Mouse (Mus musculus) intestine, embryonic 16.5 days (tissue): ENCODE data around the gene Celsr1. TPM values are rescaled to one million over a fixed set of nuclear protein-coding genes. Genes with fewer than 3 reads are reported as not detected.
A peak's percentile ranks its signal among the peaks of the same experiment; 100 is the strongest.

Experiments
- ATAC-seq: fragments of 200-750 bp; cut with Nextera tagmentation; 2 replicates; pipeline ENCODE4 v1.8.0; 2017; ENCODE audit warnings: moderate TSS enrichment, moderate library complexity
- H3K27ac ChIP-seq: fragments of 300-500 bp; sonication (generic); 2 replicates; pipeline ENCODE4 v1.5.1; 2014; ENCODE audit warnings: mild to moderate bottlenecking, low read length
- H3K27me3 ChIP-seq: fragments of 300-500 bp; sonication (generic); replicated peaks from 2 replicates; pipeline ENCODE4 v1.6.1; 2014; ENCODE audit warnings: low read length, control low read depth, mixed read lengths; ENCODE audit not compliant: control insufficient read depth, insufficient read depth
- H3K36me3 ChIP-seq: fragments of 300-500 bp; sonication (generic); 2 replicates; pipeline ENCODE4 v1.6.1; 2014; ENCODE audit warnings: low read length, control low read depth; ENCODE audit not compliant: control insufficient read depth, insufficient read depth
- H3K4me1 ChIP-seq: fragments of 300-500 bp; sonication (generic); 2 replicates; pipeline ENCODE4 v1.6.1; 2014; ENCODE audit warnings: low read length, control low read depth, mixed read lengths; ENCODE audit not compliant: control insufficient read depth, insufficient read depth
- H3K4me2 ChIP-seq: fragments of 300-500 bp; sonication (generic); 2 replicates; pipeline ENCODE4 v1.6.1; 2014; ENCODE audit warnings: low read depth, low read length, control low read depth
- H3K4me3 ChIP-seq: fragments of 300-500 bp; sonication (generic); 2 replicates; pipeline ENCODE4 v1.5.1; 2014; ENCODE audit warnings: mild to moderate bottlenecking, low read length
- H3K9ac ChIP-seq: fragments of 300-500 bp; sonication (generic); 2 replicates; pipeline ENCODE4 v1.6.1; 2014; ENCODE audit warnings: low read depth, low read length
- H3K9me3 ChIP-seq: fragments of 300-500 bp; sonication (generic); 2 replicates; pipeline ENCODE4 v1.6.1; 2016; ENCODE audit warnings: low read length, control low read depth; ENCODE audit not compliant: control insufficient read depth
- WGBS: fragments of 180-500 bp; shearing (Covaris S2); extraction: QIAGEN DNeasy Blood & Tissue Kit; methylation state at CpG from one replicate; pipeline ENCODE4 v1.1.7; 2014; 5-methylcytosine and 5-hydroxymethylcytosine counted together
- polyA plus RNA-seq: library from polyadenylated mRNA; unstranded; fragments of >200 nt; fragmentation: Nextera tagmentation; extraction: Ambion mirVana; gene quantifications from 2 replicates; pipeline ENCODE4 v1.2.1, GENCODE M21; 2015

Gene Celsr1
- polyA plus RNA-seq, 1 experiment from 2014 or later: 0.51 TPM

DNA sequence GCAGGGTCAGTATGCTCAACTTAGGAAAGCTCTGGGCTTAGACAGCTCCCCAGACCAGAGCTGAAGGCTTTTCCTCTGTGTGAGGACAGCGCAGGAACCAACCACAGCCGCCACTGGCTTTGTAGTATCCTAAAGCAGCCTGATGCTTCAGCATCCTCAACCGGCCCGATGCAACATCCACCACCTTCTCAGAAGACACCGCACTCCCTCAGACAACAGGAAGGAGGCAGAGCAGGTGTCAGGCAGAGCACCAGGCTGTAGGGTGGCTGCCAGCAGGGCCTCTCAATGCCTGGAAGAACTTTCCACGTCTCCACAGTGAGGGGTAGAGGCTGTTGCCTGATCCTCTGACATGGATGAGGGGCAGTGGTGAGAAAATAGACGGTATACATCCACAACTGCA, 50.4 kb downstream of the Celsr1 start:
- no peak overlapping the region for H3K9ac ChIP-seq
- WGBS: 85% methylated on average over 7 of the region's 7 CpGs
- no peaks in the 10 kb centered on the region for H3K27me3 ChIP-seq

DNA sequence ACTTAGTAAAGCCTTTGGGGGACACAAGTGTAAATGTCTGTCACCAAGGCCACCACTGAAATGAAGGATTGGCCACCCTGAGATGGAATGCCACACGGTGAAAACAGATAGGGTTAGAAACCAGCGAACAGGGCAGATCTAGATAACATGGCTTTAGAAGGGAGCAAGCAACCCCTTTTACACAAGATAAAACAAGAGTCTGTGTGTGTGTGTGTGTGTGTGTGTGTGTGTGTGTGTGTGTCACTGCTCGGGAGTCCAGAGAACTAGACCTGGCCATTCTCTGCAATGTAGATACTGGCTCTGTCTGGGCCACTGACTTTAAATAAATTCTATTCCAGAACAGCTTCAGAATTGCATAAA, 51.2 kb downstream of the Celsr1 start:
- Histone ChIP-seq H3K4me2 (no peak overlapping the region), H3K4me3 (no peak overlapping the region), H3K27ac (no peak overlapping the region), H3K36me3 (no peaks in the 10 kb centered on the region), H3K9me3 (no peaks in the 10 kb centered on the region), H3K9ac (no peak overlapping the region), H3K4me1 (no peaks in the 10 kb centered on the region), H3K27me3 (no peaks in the 10 kb centered on the region)
- WGBS: 67% methylated on average over 3 of the region's 3 CpGs
- ATAC-seq: no peak

More for the DNA sequence above, 50.4 kb downstream of the Celsr1 start:
- Histone ChIP-seq H3K4me3 (no peak overlapping the region), H3K4me1 (no peaks in the 10 kb centered on the region), H3K27ac (no peak overlapping the region), H3K4me2 (no peak overlapping the region), H3K36me3 (no peaks in the 10 kb centered on the region), H3K9me3 (no peaks in the 10 kb centered on the region)
- ATAC-seq: no peak

GRCm38 (mm10) chr15:85981768-85982415, 51.7 kb downstream of the Celsr1 start:
- no peaks in the 10 kb centered on the region for H3K36me3 ChIP-seq
- no peaks in the 10 kb centered on the region for H3K4me1 ChIP-seq
- WGBS: 43% methylated on average over 11 of the region's 11 CpGs
- H3K4me2 ChIP-seq: no peak overlapping the region
- H3K27ac ChIP-seq: no peak overlapping the region
- 0 out of 2 replicates have a peak, but pooled peaks have one; percentile 33 for ATAC-seq
- H3K27me3 ChIP-seq: no peaks in the 10 kb centered on the region
- no peaks in the 10 kb centered on the region for H3K9me3 ChIP-seq
- no peak overlapping the region for H3K9ac ChIP-seq
- H3K4me3 ChIP-seq: no peak overlapping the region

GRCm38 (mm10) chr15:85977086-85977485, 56.5 kb downstream of the Celsr1 start:
- Histone ChIP-seq H3K36me3 (no peaks in the 10 kb centered on the region), H3K27ac (no peak overlapping the region), H3K4me3 (no peak overlapping the region), H3K4me2 (no peak overlapping the region), H3K9me3 (no peaks in the 10 kb centered on the region), H3K4me1 (peaks cover 7% of the 10 kb centered on the region; the same call in 1 of the 2 replicates), H3K27me3 (0 out of 2 replicates have a peak, but pooled peaks cover 2% of the 10 kb centered on the region), H3K9ac (no peak overlapping the region)
- WGBS: 78% methylated on average over 9 of the region's 9 CpGs
- no peak for ATAC-seq

DNA sequence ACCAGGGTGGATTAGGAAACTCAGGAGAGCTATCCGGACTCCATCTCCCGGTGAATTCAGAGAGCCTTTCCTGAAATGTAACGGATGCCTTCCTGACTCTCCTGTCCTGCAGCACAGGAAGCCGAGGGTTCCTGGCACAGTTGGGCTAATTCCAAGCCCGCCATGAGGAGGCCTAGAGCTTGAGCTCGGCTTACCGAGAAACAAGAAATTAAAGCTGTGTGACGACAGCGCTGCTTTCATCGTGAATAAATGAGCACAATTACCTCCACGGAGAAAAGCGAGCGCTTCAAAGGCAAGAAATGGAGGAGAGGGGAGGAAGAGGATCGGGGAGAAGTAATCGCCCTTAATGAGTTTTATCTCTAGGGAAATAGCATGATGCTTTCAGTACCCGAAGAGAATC, 57.8 kb downstream of the Celsr1 start:
- Histone ChIP-seq H3K27ac (no peak overlapping the region), H3K9ac (no peak overlapping the region), H3K36me3 (no peaks in the 10 kb centered on the region), H3K4me3 (no peak overlapping the region), H3K4me1 (peaks cover 7% of the 10 kb centered on the region; the same call in 1 of the 2 replicates), H3K9me3 (no peaks in the 10 kb centered on the region), H3K27me3 (0 out of 2 replicates have a peak, but pooled peaks cover 2% of the 10 kb centered on the region), H3K4me2 (no peak overlapping the region)
- 63% methylated on average over 16 of the region's 16 CpGs for WGBS
- no peak for ATAC-seq

DNA sequence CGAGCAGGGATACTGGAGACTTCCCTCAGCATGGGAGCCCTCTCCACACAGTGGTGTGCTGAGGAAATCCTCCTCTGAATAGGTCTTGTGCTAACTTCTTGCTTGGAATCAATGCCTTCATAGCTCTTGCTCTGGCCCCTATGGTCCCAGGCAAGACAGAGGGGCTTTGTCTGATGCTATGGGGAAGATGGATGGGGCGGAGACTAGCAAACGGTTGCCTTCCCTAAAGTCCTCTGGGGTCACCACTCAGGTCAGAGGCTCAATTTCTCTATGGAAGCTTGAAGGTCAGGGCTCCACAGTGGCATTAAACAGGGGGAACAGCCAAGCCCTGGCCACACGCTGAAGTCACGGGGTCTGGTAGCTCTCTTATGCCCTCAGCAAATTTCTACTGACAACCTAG, 62.0 kb downstream of the Celsr1 start:
- Histone ChIP-seq H3K27ac (no peak overlapping the region), H3K27me3 (0 out of 2 replicates have a peak, but pooled peaks cover 2% of the 10 kb centered on the region), H3K4me3 (no peak overlapping the region), H3K4me1 (peaks cover 21% of the 10 kb centered on the region; the same call in 1 of the 2 replicates), H3K9ac (no peak overlapping the region), H3K36me3 (no peaks in the 10 kb centered on the region), H3K4me2 (no peak overlapping the region), H3K9me3 (no peaks in the 10 kb centered on the region)
- WGBS: 70% methylated on average over 5 of the region's 5 CpGs
- no peak for ATAC-seq

DNA sequence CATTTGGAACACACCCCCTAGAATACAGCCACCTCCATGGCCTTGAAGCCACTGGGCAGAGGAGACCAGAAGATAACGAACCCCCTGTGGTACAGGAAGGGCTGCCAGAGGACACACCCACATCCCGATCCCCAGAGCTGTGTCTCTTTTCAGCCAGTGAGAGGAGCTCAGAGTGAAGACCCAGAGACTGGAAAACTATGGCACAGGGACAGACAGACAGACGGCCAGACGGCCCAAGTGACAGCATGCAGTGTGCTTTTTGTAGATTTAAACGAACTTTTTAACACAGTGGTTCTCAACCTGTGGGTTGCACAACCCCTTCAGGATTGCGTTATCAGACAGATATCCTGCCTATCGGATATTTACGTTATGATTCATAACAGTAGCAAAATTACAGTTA, 63.1 kb downstream of the Celsr1 start:
- Histone ChIP-seq H3K27ac (no peak overlapping the region), H3K4me3 (no peak overlapping the region), H3K36me3 (no peaks in the 10 kb centered on the region), H3K9ac (no peak overlapping the region), H3K4me2 (no peak overlapping the region), H3K4me1 (peaks cover 21% of the 10 kb centered on the region; the same call in 1 of the 2 replicates), H3K27me3 (0 out of 2 replicates have a peak, but pooled peaks cover under 1% of the 10 kb centered on the region), H3K9me3 (no peaks in the 10 kb centered on the region)
- 45% methylated on average over 8 of the region's 8 CpGs for WGBS
- no peak for ATAC-seq

GRCm38 (mm10) chr15:85969707-85970153, 63.8 kb downstream of the Celsr1 start:
- no peak overlapping the region for H3K4me2 ChIP-seq
- no peak overlapping the region for H3K27ac ChIP-seq
- no peak overlapping the region for H3K9ac ChIP-seq
- ATAC-seq: peak; percentile 81
- H3K4me3 ChIP-seq: no peak overlapping the region; the same call in 1 of the 2 replicates
- H3K36me3 ChIP-seq: no peaks in the 10 kb centered on the region
- no peaks in the 10 kb centered on the region for H3K27me3 ChIP-seq
- WGBS: 39% methylated on average over 3 of the region's 3 CpGs
- H3K9me3 ChIP-seq: no peaks in the 10 kb centered on the region
- H3K4me1 ChIP-seq: peaks cover 19% of the 10 kb centered on the region; the same call in 1 of the 2 replicates

DNA sequence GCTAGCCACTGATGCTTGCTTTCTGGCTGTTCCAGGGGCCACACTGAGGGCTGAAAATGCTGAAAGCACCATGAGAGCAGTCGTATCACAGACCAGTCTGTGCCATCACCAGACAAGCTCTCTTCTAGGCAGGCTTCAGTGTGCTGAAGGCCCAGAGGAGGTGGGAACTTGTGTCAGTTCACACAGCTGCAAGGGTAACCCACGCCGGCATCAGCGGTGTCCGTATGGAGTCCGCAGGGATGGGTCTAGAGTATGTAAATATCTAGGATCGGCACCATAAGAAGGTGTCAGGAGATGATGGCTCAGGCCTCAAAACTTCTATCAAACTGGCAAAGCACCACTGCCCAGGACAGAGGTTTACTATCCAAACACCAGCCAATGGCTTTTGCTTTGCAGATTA, 64.3 kb downstream of the Celsr1 start:
- Histone ChIP-seq H3K36me3 (no peaks in the 10 kb centered on the region), H3K27me3 (no peaks in the 10 kb centered on the region), H3K4me1 (peaks cover 15% of the 10 kb centered on the region; the same call in 1 of the 2 replicates), H3K4me2 (no peak overlapping the region), H3K4me3 (no peak overlapping the region), H3K9me3 (no peaks in the 10 kb centered on the region), H3K9ac (no peak overlapping the region), H3K27ac (no peak overlapping the region)
- 86% methylated on average over 7 of the region's 7 CpGs for WGBS
- ATAC-seq: peak; percentile 47; the same call in 1 of the 2 replicates
